Mouse (Mus musculus): ENCODE results near the gene Gm49450.

Gene Gm49450

DNA sequence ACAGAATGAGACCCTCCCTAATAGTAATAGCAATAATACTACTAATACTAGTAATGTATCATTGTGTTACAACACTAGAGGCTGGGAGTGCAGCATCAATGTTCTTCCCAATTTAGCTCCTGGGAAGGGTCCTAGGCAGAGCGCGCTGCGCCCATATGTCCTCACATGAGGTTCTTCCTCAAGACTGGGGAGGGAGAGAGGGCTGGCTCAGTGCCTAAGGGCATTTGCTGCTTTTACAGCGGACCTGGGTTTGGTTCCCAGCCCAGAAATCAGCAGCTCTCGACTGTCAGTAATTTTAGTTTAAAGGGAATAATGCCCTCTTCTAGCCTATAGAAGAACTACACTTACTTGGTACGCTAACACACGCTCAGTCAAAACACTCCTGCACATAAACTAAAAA lies 65.8 kb downstream of the Gm49450 start:
- no peak for DNase-seq

- no peak for DNase-seq
Measured at GRCm38 (mm10) chr15:98886667-98887387, 66.5 kb downstream of the Gm49450 start.

- DNase-seq, result no peak
Measured at GRCm38 (mm10) chr15:98884106-98884505, 69.2 kb downstream of the Gm49450 start.

- DNase-seq, result no peak
Measured at GRCm38 (mm10) chr15:98883661-98884060, 69.7 kb downstream of the Gm49450 start.
